ENCODE assay signal across 22 mouse cellular contexts in the genomic region with DNA sequence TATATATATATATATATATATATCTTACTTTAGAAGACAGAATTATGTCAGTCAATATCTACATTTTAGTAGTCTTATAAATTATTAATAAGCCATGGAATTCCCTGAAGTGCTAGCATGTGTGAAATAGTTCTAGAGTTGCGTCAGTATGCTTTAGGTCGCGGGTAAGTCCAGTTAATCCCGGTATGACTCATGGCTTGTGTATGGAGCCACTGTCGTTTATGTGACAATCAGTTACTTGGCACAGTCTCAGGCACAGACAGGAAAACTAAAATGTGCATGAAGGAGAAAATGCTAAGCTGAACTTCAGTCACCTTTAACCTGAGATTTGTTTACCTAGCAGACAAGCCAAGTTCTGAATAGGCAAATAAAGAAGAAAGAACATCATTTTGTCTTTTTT.
DNase-seq lines count a peak whose midpoint lies in the region; ATAC-seq and TF ChIP-seq lines count a peak whose summit lies in the region.
"Had no signal": no experiment of that assay in that cellular context is flagged by ENCODE, and none has a peak within 500 bp of the region (broad histone marks: within the 10 kb centered on the region; RNA-seq: fewer than 3 reads in every experiment).

No protein-coding gene starts in this region.

- POLR2A ChIA-PET in Patski (lab: Charles Lee) = no interaction called here

- no peaks in the 10 kb centered on the region for H3K9me3 ChIP-seq in intestine, embryonic 16.5 days (ENCODE audit: control insufficient read depth, low read length)
- no peaks in the 10 kb centered on the region for H3K9me3 ChIP-seq in intestine, postnatal 0 days (ENCODE audit: control insufficient read depth)
- no peaks in the 10 kb centered on the region for H3K9me3 ChIP-seq in limb, embryonic 15.5 days
- H3K9me3 ChIP-seq: liver, embryonic 13.5 days had no signal

- ATAC-seq in intestine, embryonic 16.5 days = 0 out of 2 replicates have a peak, but pooled peaks have one; percentile 52
- ATAC-seq in intestine, postnatal 0 days = no peak
- no peak for ATAC-seq in Patski
- ATAC-seq in limb, embryonic 15.5 days (ENCODE audit: insufficient number of reproducible peaks, low FRiP score, low TSS enrichment, low read depth) = peak; percentile 58; the same call in 1 of the 2 replicates
- ATAC-seq: CD4-positive, CD25-positive, alpha-beta regulatory T cell, adult 4 months; hindbrain, embryonic 16.5 days had no signal

- CTCF ChIA-PET in Patski (lab: Charles Lee) = interaction anchor here (0.9 kb wide), 1 partner anchor 125 kb away, joined by 3 read pairs; no protein-coding TSS in a partner anchor

- in situ Hi-C loops in Patski (cut with MboI; ENCODE audit: low pct_unique_long_range_greater_than_20kb) = no loop called here

- H3K36me3 ChIP-seq in intestine, embryonic 16.5 days (ENCODE audit: control insufficient read depth, insufficient read depth, low read length) = no peaks in the 10 kb centered on the region
- no peaks in the 10 kb centered on the region for H3K36me3 ChIP-seq in intestine, postnatal 0 days (ENCODE audit: control insufficient read depth, insufficient read depth)
- no peaks in the 10 kb centered on the region for H3K36me3 ChIP-seq in limb, embryonic 15.5 days
- H3K36me3 ChIP-seq: G1E; liver, embryonic 13.5 days had no signal

- no peak overlapping the region for H3K4me2 ChIP-seq in intestine, embryonic 16.5 days (ENCODE audit: low read depth, low read length)
- no peak overlapping the region for H3K4me2 ChIP-seq in intestine, postnatal 0 days (replicated peaks; ENCODE audit: low read depth)
- no peak overlapping the region for H3K4me2 ChIP-seq in limb, embryonic 15.5 days
- H3K4me2 ChIP-seq: liver, embryonic 13.5 days had no signal

- H3K4me1 ChIP-seq in intestine, embryonic 16.5 days (ENCODE audit: control insufficient read depth, insufficient read depth, low read length) = no peaks in the 10 kb centered on the region
- H3K4me1 ChIP-seq in intestine, postnatal 0 days (replicated peaks; ENCODE audit: control insufficient read depth, insufficient read depth, low read length) = no peaks in the 10 kb centered on the region
- peaks cover 5% of the 10 kb centered on the region; the same call in 1 of the 2 replicates for H3K4me1 ChIP-seq in limb, embryonic 15.5 days
- H3K4me1 ChIP-seq: liver, embryonic 13.5 days had no signal

- H3K4me3 ChIP-seq in intestine, embryonic 16.5 days (ENCODE audit: low read length) = no peak overlapping the region
- no peak overlapping the region for H3K4me3 ChIP-seq in intestine, postnatal 0 days (ENCODE audit: low read depth, low read length)
- no peak overlapping the region for H3K4me3 ChIP-seq in limb, embryonic 15.5 days
- H3K4me3 ChIP-seq: heart, adult 2 months; liver, embryonic 13.5 days had no signal

- no peaks in the 10 kb centered on the region for H3K27me3 ChIP-seq in intestine, embryonic 16.5 days (replicated peaks; ENCODE audit: control insufficient read depth, insufficient read depth, low read length)
- no peaks in the 10 kb centered on the region for H3K27me3 ChIP-seq in intestine, postnatal 0 days (replicated peaks; ENCODE audit: control insufficient read depth, insufficient read depth, low read length)
- H3K27me3 ChIP-seq in Patski = no peaks in the 10 kb centered on the region
- H3K27me3 ChIP-seq in limb, embryonic 15.5 days = no peaks in the 10 kb centered on the region
- H3K27me3 ChIP-seq: liver, embryonic 13.5 days had no signal

- H3K27ac ChIP-seq in intestine, embryonic 16.5 days (ENCODE audit: low read length) = no peak overlapping the region
- no peak overlapping the region for H3K27ac ChIP-seq in intestine, postnatal 0 days (ENCODE audit: low read depth, low read length)
- H3K27ac ChIP-seq in limb, embryonic 15.5 days = no peak overlapping the region
- H3K27ac ChIP-seq: heart, adult 2 months; liver, embryonic 13.5 days had no signal

- no peak overlapping the region for H3K9ac ChIP-seq in intestine, embryonic 16.5 days (ENCODE audit: low read depth, low read length)
- no peak overlapping the region for H3K9ac ChIP-seq in intestine, postnatal 0 days (ENCODE audit: low read depth, low read length)
- H3K9ac ChIP-seq in limb, embryonic 15.5 days = no peak overlapping the region
- H3K9ac ChIP-seq: liver, embryonic 13.5 days had no signal

- no peak for TF ChIP-seq CTCF in intestine, postnatal 0 days (IDR thresholded peaks at IDR 0.05; ENCODE audit: low read depth)
- no peak for TF ChIP-seq CTCF in Patski (IDR thresholded peaks at IDR 0.05)

- peak; percentile 2 for DNase-seq in lung, postnatal 10 days
- DNase-seq in lung, postnatal 4 days = no peak
- DNase-seq in Patski (ENCODE audit: low read depth, low spot score) = peak; percentile 39
- no peak for DNase-seq in right cerebral cortex, adult 18-20 months
- DNase-seq in urinary bladder, adult 18-20 months (ENCODE audit: low spot score in 2 of 2) = no peak
- DNase-seq: adrenal gland, adult 8-10 months; cerebellum, adult 11-12 months; cerebellum, postnatal 36 days; heart, adult 2 months; heart, postnatal 4 days; kidney, adult 18-20 months; kidney, postnatal 36 days; liver, embryonic 13.5 days; midbrain, embryonic 14.5 days; spleen, adult 18-20 months; thymus, postnatal 25 days had no signal

- WGBS in intestine, embryonic 16.5 days = 51% methylated on average over 5 of the region's 5 CpGs
- 32% methylated on average over 5 of the region's 5 CpGs for WGBS in intestine, postnatal 0 days
- 52% methylated on average over 5 of the region's 5 CpGs for WGBS in limb, embryonic 15.5 days

Comparison
In these comparisons a context has a peak if more than half of its experiments do, and no peak if none do; other contexts are left out.
1. ATAC-seq: peak in intestine, embryonic 16.5 days (single experiment) and limb, embryonic 15.5 days (single experiment); none in intestine, postnatal 0 days (single experiment) and Patski (single experiment).
2. DNase-seq: peak in lung, postnatal 10 days (single experiment) and Patski (single experiment); none in lung, postnatal 4 days (0 of 2), right cerebral cortex, adult 18-20 months (single experiment) and urinary bladder, adult 18-20 months (0 of 2).